Mouse (Mus musculus): ENCODE results near the gene Gfi1b. TPM values are rescaled to one million over a fixed set of nuclear protein-coding genes. Genes with fewer than 3 reads are reported as not detected.

The Gfi1b gene
- polyA plus RNA-seq, 1 experiment from 2014 or later, result not detected

DNA sequence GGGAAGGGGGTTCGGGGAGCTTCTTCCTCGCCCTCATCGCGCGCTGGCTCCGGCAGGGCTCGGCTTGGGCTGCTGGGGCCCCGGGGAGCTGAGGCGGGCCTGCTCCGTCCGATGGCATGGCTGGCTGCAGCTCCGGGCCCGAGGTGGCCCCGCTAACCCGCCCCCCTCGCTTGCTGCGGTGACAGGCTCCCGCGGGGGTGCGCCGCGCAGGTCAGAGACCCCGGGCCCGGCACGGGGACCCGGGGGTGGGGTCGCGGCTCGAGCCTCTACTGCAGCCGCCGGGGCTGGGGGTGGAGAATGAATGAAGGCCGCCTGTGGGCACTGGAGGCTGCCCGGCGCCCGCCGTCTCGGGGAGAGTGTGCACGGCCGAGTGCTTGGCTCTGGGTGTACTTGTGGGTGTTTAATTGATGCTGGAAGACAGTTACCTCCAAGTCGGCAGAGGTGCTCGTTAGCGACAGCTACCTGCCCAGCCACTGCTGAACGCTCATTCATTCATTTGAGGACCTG, 19.7 kb upstream of the Gfi1b start:
- Histone ChIP-seq H3K36me3 (ENCODE audit: control insufficient read depth, insufficient read depth, low read length) (no peaks in the 10 kb centered on the region), H3K27me3 (ENCODE audit: control insufficient read depth, insufficient read depth, low read depth, low read length) (no peaks in the 10 kb centered on the region), H3K4me2 (ENCODE audit: low read length) (peak overlapping the region; percentile 54), H3K27ac (ENCODE audit: low read length) (peak overlapping the region; percentile 94), H3K9me3 (replicated peaks; ENCODE audit: control insufficient read depth, low read length, poor library complexity, severe bottlenecking) (no peaks in the 10 kb centered on the region), H3K4me3 (ENCODE audit: low read depth, low read length) (peak overlapping the region; percentile 99), H3K9ac (ENCODE audit: low read depth, low read length) (peak overlapping the region; percentile 98), H3K4me1 (ENCODE audit: control insufficient read depth, insufficient read depth, low read length) (peaks cover 21% of the 10 kb centered on the region)
- peak; percentile 82 for ATAC-seq
- WGBS, result under 1% methylated on average over 41 of the region's 43 CpGs

DNA sequence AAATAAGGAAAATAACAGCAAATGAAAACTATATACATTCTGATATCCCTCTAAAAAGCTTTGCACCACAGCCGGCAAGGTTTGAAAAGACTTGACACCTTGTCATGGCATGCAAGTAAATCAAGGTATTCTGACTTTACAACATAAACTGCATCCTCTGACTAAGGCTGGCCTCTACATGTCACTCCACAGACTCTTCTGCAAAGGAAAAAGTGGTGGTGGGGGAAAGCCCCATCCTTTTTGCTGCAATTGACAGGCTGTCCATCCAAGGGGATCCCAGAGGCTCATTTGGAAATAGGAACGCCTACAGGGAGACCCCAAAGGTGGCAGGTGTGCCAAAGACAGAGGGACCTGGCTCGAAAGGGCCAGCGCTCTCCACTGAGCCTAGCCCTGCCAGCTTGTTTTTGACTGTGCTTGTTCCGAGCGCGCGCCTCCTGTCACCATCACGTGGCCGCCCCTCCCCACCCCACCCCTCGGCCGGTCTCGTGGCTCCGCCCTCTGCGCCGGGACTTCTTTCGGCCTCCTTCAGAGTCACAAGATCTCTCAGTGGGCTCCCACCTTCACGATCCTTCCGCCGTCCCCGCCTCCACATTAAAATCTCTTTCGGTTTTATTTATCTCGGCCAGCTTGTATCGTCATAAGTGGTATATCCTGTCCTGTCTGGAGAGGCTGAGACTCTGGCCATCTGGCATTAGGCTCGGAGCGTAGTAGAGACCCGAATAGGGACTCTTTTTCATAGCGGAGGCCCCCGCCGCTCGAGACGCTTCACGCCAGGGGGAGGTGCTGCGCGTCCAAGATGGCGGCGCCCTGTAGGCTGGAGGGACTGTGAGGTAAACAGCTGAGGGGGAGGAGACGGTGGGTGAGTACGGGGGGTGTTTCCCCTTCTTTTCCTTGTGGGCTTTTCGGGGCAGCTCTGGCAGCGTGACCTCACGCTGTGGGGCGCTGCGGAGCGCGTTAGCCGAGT, 19.0 kb upstream of the Gfi1b start, which contains the start of gene Tsc1:
Gene Tsc1 (plus strand): TSS at position 768 of the 964 bp plus-strand sequence.
- Histone ChIP-seq H3K4me2 (ENCODE audit: low read length) (peak within 1 kb of the TSS; percentile 54), H3K9ac (ENCODE audit: low read depth, low read length) (peak within 1 kb of the TSS; percentile 98), H3K4me1 (ENCODE audit: control insufficient read depth, insufficient read depth, low read length) (peaks cover 21% of the 10 kb centered on the region), H3K9me3 (replicated peaks; ENCODE audit: control insufficient read depth, low read length, poor library complexity, severe bottlenecking) (no peaks in the 10 kb centered on the region), H3K4me3 (ENCODE audit: low read depth, low read length) (peak within 1 kb of the TSS; percentile 99), H3K27me3 (ENCODE audit: control insufficient read depth, insufficient read depth, low read depth, low read length) (no peaks in the 10 kb centered on the region), H3K27ac (ENCODE audit: low read length) (peak within 1 kb of the TSS; percentile 94), H3K36me3 (ENCODE audit: control insufficient read depth, insufficient read depth, low read length) (no peaks in the 10 kb centered on the region)
- ATAC-seq, result peak; percentile 93
- WGBS, result 2% methylated on average over 44 of the region's 47 CpGs

DNA sequence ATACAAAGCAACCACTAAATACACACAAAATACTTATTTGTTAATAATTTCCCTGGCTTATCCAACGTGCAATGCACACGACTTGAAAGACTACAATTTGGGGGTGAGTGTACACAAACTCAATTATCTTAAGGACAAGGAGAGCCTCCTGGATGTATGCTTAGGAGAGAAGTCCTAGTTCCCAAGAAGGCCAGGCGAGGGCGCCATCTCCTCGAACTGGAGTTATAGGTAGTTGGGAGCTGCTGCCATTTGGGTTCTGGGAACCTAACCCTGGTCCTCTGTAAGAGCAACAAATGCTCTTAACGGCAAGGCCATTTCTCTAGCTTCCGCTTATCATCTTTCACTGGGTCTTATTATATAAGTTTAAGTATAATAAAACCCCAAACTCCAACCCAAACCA, 18.0 kb upstream of the Gfi1b start:
- Histone ChIP-seq H3K4me2 (ENCODE audit: low read length) (no peak overlapping the region), H3K27me3 (ENCODE audit: control insufficient read depth, insufficient read depth, low read depth, low read length) (no peaks in the 10 kb centered on the region), H3K36me3 (ENCODE audit: control insufficient read depth, insufficient read depth, low read length) (no peaks in the 10 kb centered on the region), H3K4me1 (ENCODE audit: control insufficient read depth, insufficient read depth, low read length) (peaks cover 21% of the 10 kb centered on the region), H3K9me3 (replicated peaks; ENCODE audit: control insufficient read depth, low read length, poor library complexity, severe bottlenecking) (no peaks in the 10 kb centered on the region), H3K9ac (ENCODE audit: low read depth, low read length) (no peak overlapping the region), H3K4me3 (ENCODE audit: low read depth, low read length) (no peak overlapping the region), H3K27ac (ENCODE audit: low read length) (no peak overlapping the region)
- WGBS, result 57% methylated on average over 7 of the region's 7 CpGs
- no peak for ATAC-seq

DNA sequence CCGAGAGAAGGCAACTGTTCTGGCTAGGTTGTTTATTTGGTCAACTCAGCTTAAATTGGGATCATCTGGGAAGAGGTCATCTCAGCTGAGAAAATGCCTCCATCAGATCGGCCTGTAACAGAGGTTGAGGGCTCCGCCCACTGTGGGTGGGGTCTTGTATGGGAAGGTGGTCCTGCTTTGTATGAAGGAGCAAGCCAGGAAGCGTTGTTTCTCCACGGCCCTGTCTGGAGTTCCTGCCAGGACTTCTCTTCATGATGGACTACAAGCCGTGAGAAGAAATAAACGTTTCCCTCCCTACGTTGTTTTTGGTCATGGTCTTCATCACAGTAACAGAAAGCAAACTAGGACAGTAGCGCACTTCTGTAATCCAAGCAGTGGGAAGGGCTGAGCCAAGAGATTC, 17.1 kb upstream of the Gfi1b start:
- peak overlapping the region; percentile 30; the same call in 1 of the 2 replicates for H3K9ac ChIP-seq (ENCODE audit: low read depth, low read length)
- peaks cover 21% of the 10 kb centered on the region for H3K4me1 ChIP-seq (ENCODE audit: control insufficient read depth, insufficient read depth, low read length)
- H3K27me3 ChIP-seq (ENCODE audit: control insufficient read depth, insufficient read depth, low read depth, low read length), result no peaks in the 10 kb centered on the region
- H3K9me3 ChIP-seq (replicated peaks; ENCODE audit: control insufficient read depth, low read length, poor library complexity, severe bottlenecking), result no peaks in the 10 kb centered on the region
- no peaks in the 10 kb centered on the region for H3K36me3 ChIP-seq (ENCODE audit: control insufficient read depth, insufficient read depth, low read length)
- peak overlapping the region; percentile 26; the same call in 1 of the 2 replicates for H3K4me2 ChIP-seq (ENCODE audit: low read length)
- 6% methylated on average over 9 of the region's 9 CpGs for whole genome bisulfite sequencing
- ATAC-seq, result no peak
- no peak overlapping the region for H3K27ac ChIP-seq (ENCODE audit: low read length)
- H3K4me3 ChIP-seq (ENCODE audit: low read depth, low read length), result no peak overlapping the region

DNA sequence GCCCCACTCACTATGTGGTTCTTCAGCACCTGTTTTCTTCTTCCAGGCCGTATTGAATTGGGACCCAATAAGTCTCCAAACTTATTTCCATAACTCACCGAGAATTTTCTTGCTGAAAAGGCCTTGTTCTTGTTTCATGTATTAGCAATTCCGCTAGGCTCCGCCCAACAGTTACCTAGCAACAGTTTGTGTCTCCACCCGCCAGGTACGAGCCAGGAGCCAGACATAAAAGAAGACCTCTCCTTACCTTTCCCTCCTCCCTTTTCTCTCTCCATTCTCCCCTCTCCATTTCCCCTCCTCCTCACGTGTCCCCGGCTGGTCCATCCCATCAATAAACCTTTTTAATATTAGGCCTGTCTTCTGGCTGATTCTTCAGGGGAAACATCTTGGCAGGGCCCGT, 16.6 kb upstream of the Gfi1b start:
- ATAC-seq, result no peak
- no peaks in the 10 kb centered on the region for H3K36me3 ChIP-seq (ENCODE audit: control insufficient read depth, insufficient read depth, low read length)
- H3K4me2 ChIP-seq (ENCODE audit: low read length), result peak overlapping the region; percentile 26; the same call in 1 of the 2 replicates
- no peaks in the 10 kb centered on the region for H3K27me3 ChIP-seq (ENCODE audit: control insufficient read depth, insufficient read depth, low read depth, low read length)
- no peak overlapping the region for H3K27ac ChIP-seq (ENCODE audit: low read length)
- H3K4me3 ChIP-seq (ENCODE audit: low read depth, low read length), result no peak overlapping the region
- 17% methylated on average over 9 of the region's 9 CpGs for WGBS
- no peaks in the 10 kb centered on the region for H3K9me3 ChIP-seq (replicated peaks; ENCODE audit: control insufficient read depth, low read length, poor library complexity, severe bottlenecking)
- H3K4me1 ChIP-seq (ENCODE audit: control insufficient read depth, insufficient read depth, low read length), result peaks cover 19% of the 10 kb centered on the region
- peak overlapping the region; percentile 30; the same call in 1 of the 2 replicates for H3K9ac ChIP-seq (ENCODE audit: low read depth, low read length)

DNA sequence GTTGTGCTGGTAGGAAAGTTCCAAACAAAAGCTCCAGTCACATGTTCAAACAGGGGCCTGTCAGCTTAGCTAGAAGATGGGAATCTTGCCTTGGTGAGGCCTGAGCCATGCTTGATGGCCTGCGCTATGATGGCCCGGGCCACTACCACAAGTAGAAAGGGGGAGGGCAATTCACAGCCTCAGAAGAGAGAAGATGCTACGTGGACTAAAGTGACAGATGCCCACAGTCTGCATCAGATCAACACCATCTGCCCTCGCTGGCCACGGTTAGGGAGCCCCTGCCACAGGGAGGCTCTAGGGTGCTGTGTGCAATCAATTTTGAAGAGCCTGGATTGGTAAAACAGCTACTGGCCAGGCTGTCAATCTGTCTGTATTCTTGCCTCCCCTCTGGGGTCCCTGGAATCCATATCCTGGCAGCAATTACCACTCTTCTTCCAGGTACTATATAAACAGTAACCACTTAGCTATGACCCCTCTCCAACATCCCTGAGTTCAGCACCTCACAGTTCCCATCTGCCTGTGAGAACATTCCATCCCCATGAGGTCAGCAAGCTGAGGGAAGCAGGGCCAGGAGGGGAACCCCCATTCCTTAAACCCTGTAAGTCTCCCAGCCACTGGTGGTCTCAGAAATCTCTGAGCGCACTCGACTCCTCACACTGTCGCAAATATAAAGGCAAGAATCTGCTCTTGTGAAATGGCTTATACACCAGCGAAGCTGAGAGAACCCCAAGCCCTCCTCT, 15.5 kb upstream of the Gfi1b start:
- H3K4me2 ChIP-seq (ENCODE audit: low read length), result no peak overlapping the region
- 85% methylated on average over 9 of the region's 9 CpGs for WGBS
- peaks cover 9% of the 10 kb centered on the region for H3K4me1 ChIP-seq (ENCODE audit: control insufficient read depth, insufficient read depth, low read length)
- no peak overlapping the region for H3K9ac ChIP-seq (ENCODE audit: low read depth, low read length)
- ATAC-seq, result no peak
- H3K36me3 ChIP-seq (ENCODE audit: control insufficient read depth, insufficient read depth, low read length), result no peaks in the 10 kb centered on the region
- H3K9me3 ChIP-seq (replicated peaks; ENCODE audit: control insufficient read depth, low read length, poor library complexity, severe bottlenecking), result no peaks in the 10 kb centered on the region
- no peak overlapping the region for H3K4me3 ChIP-seq (ENCODE audit: low read depth, low read length)
- no peak overlapping the region for H3K27ac ChIP-seq (ENCODE audit: low read length)
- H3K27me3 ChIP-seq (ENCODE audit: control insufficient read depth, insufficient read depth, low read depth, low read length), result no peaks in the 10 kb centered on the region

DNA sequence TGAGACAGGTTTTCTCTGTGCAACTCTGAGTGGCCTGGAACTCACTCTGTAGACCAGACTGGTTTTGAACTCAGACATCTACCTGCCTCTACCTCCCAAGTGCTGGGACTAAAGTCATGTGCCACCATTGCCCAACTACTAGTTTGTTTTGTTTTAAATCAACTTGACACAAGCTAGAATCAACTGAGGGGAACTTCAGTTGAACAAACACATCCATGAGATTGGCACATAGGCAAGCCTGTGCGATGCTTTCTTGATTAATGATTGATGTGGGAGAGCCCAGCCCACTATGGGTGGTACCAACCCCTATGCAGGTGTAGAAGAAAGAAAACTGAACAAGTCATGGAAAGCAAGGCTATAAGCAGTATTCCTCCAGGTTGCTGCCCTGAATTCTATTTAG, 13.4 kb upstream of the Gfi1b start:
- Histone ChIP-seq H3K4me2 (ENCODE audit: low read length) (no peak overlapping the region), H3K4me3 (ENCODE audit: low read depth, low read length) (no peak overlapping the region), H3K9ac (ENCODE audit: low read depth, low read length) (no peak overlapping the region), H3K9me3 (replicated peaks; ENCODE audit: control insufficient read depth, low read length, poor library complexity, severe bottlenecking) (no peaks in the 10 kb centered on the region), H3K4me1 (ENCODE audit: control insufficient read depth, insufficient read depth, low read length) (peaks cover 6% of the 10 kb centered on the region; the same call in 1 of the 2 replicates), H3K27ac (ENCODE audit: low read length) (no peak overlapping the region), H3K36me3 (ENCODE audit: control insufficient read depth, insufficient read depth, low read length) (no peaks in the 10 kb centered on the region), H3K27me3 (ENCODE audit: control insufficient read depth, insufficient read depth, low read depth, low read length) (no peaks in the 10 kb centered on the region)
- WGBS, result 90% methylated on average over 1 of the region's 1 CpGs
- no peak for ATAC-seq

DNA sequence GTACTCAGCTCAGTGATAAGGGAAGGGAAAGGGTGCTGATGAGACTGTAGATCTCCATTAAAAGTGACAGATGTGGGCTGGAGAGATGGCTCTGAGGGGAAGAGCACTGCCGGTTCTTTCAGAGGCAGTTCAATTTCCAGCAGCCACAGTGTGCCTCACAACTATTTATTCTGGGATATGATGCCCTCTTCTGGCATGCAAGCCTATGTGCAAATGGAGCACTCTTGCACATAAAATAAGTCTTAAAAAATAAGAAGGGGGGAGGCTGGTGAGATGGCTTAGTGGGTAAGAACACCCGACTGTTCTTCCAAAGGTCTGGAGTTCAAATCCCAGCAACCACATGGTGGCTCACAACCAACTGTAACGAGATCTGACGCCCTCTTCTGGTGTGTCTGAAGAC, 11.4 kb upstream of the Gfi1b start:
- Histone ChIP-seq H3K27ac (ENCODE audit: low read length) (no peak overlapping the region), H3K9me3 (replicated peaks; ENCODE audit: control insufficient read depth, low read length, poor library complexity, severe bottlenecking) (no peaks in the 10 kb centered on the region), H3K27me3 (ENCODE audit: control insufficient read depth, insufficient read depth, low read depth, low read length) (no peaks in the 10 kb centered on the region), H3K4me3 (ENCODE audit: low read depth, low read length) (no peak overlapping the region), H3K4me1 (ENCODE audit: control insufficient read depth, insufficient read depth, low read length) (0 out of 2 replicates have a peak, but pooled peaks cover 2% of the 10 kb centered on the region), H3K36me3 (ENCODE audit: control insufficient read depth, insufficient read depth, low read length) (no peaks in the 10 kb centered on the region), H3K4me2 (ENCODE audit: low read length) (no peak overlapping the region), H3K9ac (ENCODE audit: low read depth, low read length) (no peak overlapping the region)
- WGBS, result 64% methylated on average over 4 of the region's 4 CpGs
- no peak for ATAC-seq
